Mouse (Mus musculus): ENCODE results near the gene Heg1.

The Heg1 gene

GRCm38 (mm10) chr16:33684162-33684702, at the start of gene Heg1:
TSS of gene Heg1 (plus strand) at chr16:33684370.
- peak; percentile 64 to 69 for DNase-seq (ENCODE audit: low spot score in 2 of 2)

- no peak for DNase-seq (ENCODE audit: low spot score in 2 of 2)
Measured at GRCm38 (mm10) chr16:33635836-33636595, 48.2 kb upstream of the Heg1 start.

- no peak for DNase-seq (ENCODE audit: low spot score in 2 of 2)
Measured at GRCm38 (mm10) chr16:33641779-33642178, 42.4 kb upstream of the Heg1 start.

- no peak for DNase-seq (ENCODE audit: low spot score in 2 of 2)
Measured at GRCm38 (mm10) chr16:33653116-33653515, 31.1 kb upstream of the Heg1 start.

GRCm38 (mm10) chr16:33655443-33655842, 28.7 kb upstream of the Heg1 start:
- DNase-seq (ENCODE audit: low spot score in 2 of 2) = no peak

- no peak for DNase-seq (ENCODE audit: low spot score in 2 of 2)
Measured at GRCm38 (mm10) chr16:33657191-33657590, 27.0 kb upstream of the Heg1 start.

GRCm38 (mm10) chr16:33658121-33658520, 26.0 kb upstream of the Heg1 start:
- no peak for DNase-seq (ENCODE audit: low spot score in 2 of 2)

- no peak for DNase-seq (ENCODE audit: low spot score in 2 of 2)
Measured at GRCm38 (mm10) chr16:33659521-33659920, 24.6 kb upstream of the Heg1 start.

GRCm38 (mm10) chr16:33660125-33660524, 24.0 kb upstream of the Heg1 start:
- DNase-seq (ENCODE audit: low spot score in 2 of 2) = no peak

- no peak for DNase-seq (ENCODE audit: low spot score in 2 of 2)
Measured at GRCm38 (mm10) chr16:33662841-33663240, 21.3 kb upstream of the Heg1 start.

GRCm38 (mm10) chr16:33666226-33666625, 17.9 kb upstream of the Heg1 start:
- DNase-seq (ENCODE audit: low spot score in 2 of 2) = no peak

- DNase-seq (ENCODE audit: low spot score in 2 of 2) = no peak
Measured at GRCm38 (mm10) chr16:33666985-33667538, 17.1 kb upstream of the Heg1 start.

GRCm38 (mm10) chr16:33668448-33668847, 15.7 kb upstream of the Heg1 start:
- DNase-seq (ENCODE audit: low spot score in 2 of 2) = no peak

- no peak for DNase-seq (ENCODE audit: low spot score in 2 of 2)
Measured at GRCm38 (mm10) chr16:33669072-33669471, 15.1 kb upstream of the Heg1 start.

GRCm38 (mm10) chr16:33670340-33670739, 13.8 kb upstream of the Heg1 start:
- no peak for DNase-seq (ENCODE audit: low spot score in 2 of 2)

GRCm38 (mm10) chr16:33670933-33671332, 13.2 kb upstream of the Heg1 start:
- DNase-seq (ENCODE audit: low spot score in 2 of 2) = no peak

- DNase-seq (ENCODE audit: low spot score in 2 of 2) = no peak
Measured at GRCm38 (mm10) chr16:33672188-33672587, 12.0 kb upstream of the Heg1 start.

- DNase-seq (ENCODE audit: low spot score in 2 of 2) = no peak
Measured at GRCm38 (mm10) chr16:33672643-33673042, 11.5 kb upstream of the Heg1 start.

GRCm38 (mm10) chr16:33673530-33674109, 10.6 kb upstream of the Heg1 start:
- no peak for DNase-seq (ENCODE audit: low spot score in 2 of 2)

- DNase-seq (ENCODE audit: low spot score in 2 of 2) = no peak
Measured at GRCm38 (mm10) chr16:33675151-33675847, 8.9 kb upstream of the Heg1 start.

- DNase-seq (ENCODE audit: low spot score in 2 of 2) = no peak
Measured at GRCm38 (mm10) chr16:33675848-33676184, 8.4 kb upstream of the Heg1 start.
